Mouse (Mus musculus): ENCODE results near the gene Pik3ap1. TPM values are rescaled to one million over a fixed set of nuclear protein-coding genes. Genes with fewer than 3 reads are reported as not detected.

Pik3ap1 gene
- polyA plus RNA-seq, 1 experiment from 2014 or later, result 8.6 TPM

DNA sequence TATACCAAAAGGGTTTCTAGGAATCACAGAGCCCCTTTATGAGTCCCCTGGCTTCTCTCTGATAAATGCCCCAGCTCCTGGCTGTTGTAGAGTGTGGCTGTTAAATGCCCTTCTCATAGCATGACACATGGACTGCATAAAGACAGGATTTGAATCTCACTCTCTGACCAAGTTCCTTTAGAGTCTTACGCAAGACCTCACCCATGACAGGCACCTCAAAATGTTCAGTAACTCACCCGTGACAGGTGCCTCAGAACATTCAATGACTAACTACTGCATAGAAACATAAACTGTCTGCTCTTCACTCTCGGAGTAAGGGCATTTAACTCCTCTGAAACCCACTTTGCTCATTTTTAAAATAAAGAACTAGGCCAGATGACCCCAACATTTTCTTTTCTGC lies 20.4 kb downstream of the Pik3ap1 start:
- WGBS, result 69% methylated on average over 3 of the region's 3 CpGs
- TF ChIP-seq EP300 (IDR thresholded peaks at IDR 0.05) (no peak), CTCF (IDR thresholded peaks at IDR 0.05) (no peak)
- no peak overlapping the region for H3K4me3 ChIP-seq (ENCODE audit: low read depth, low read length)
- H3K27me3 ChIP-seq (replicated peaks; ENCODE audit: insufficient read depth, low read length), result no peaks in the 10 kb centered on the region
- DNase-seq (ENCODE audit: low spot score) (no peak), ATAC-seq (no peak)
- H3K9me3 ChIP-seq (ENCODE audit: low read length), result no peaks in the 10 kb centered on the region
- H3K4me2 ChIP-seq (replicated peaks; ENCODE audit: low read depth, low read length), result no peak overlapping the region
- no peaks in the 10 kb centered on the region for H3K36me3 ChIP-seq (ENCODE audit: insufficient read depth, low read length)
- no peak overlapping the region for H3K9ac ChIP-seq (replicated peaks; ENCODE audit: low read depth)
- no peaks in the 10 kb centered on the region for H3K4me1 ChIP-seq (ENCODE audit: insufficient read depth, low read depth, low read length)
- H3K27ac ChIP-seq (ENCODE audit: low read length), result no peak overlapping the region

DNA sequence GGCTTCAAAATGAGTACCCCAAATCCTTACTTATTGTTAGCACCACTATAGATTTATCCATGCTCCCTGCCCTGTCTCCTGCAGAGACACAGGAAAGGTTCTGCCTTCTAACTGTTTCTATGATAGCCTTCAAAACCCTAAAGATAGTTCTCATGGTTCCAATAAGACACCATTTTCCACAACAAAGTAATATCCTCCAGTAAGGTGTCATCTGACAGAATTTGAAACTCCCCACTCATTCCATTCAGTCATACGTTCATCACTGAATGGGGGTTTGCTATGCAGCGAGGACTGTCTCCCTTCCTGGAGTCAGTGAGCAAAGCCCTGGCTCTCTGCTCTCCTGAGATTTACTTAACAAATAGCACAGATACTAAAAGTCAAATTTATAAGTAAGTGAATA lies 21.9 kb downstream of the Pik3ap1 start:
- 86% methylated on average over 2 of the region's 2 CpGs for WGBS

DNA sequence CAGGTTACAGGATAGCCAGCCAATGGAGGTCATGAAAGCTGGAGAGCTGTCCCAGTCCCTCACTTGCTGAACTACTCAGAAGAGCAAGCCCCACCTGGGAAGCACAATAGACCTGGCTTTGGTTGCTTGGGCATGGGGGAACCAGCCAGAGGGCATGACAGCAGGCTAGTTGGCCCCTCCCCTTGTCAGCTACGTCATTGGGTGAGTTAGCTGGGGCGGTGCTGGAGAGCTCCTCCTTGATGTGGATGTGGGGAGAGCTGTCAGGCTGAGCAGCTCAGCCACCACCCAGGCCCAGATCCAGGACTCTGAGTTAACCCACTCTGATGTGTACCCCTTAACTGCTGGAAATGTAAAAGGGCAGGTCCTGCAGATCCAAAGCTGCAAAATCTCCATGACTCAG lies 24.4 kb downstream of the Pik3ap1 start:
- Histone ChIP-seq H3K36me3 (ENCODE audit: insufficient read depth, low read length) (no peaks in the 10 kb centered on the region), H3K4me3 (ENCODE audit: low read depth, low read length) (no peak overlapping the region), H3K4me2 (replicated peaks; ENCODE audit: low read depth, low read length) (no peak overlapping the region), H3K4me1 (ENCODE audit: insufficient read depth, low read depth, low read length) (no peaks in the 10 kb centered on the region), H3K27ac (ENCODE audit: low read length) (no peak overlapping the region), H3K9ac (replicated peaks; ENCODE audit: low read depth) (no peak overlapping the region), H3K9me3 (ENCODE audit: low read length) (no peaks in the 10 kb centered on the region), H3K27me3 (replicated peaks; ENCODE audit: insufficient read depth, low read length) (no peaks in the 10 kb centered on the region)
- TF ChIP-seq EP300 (IDR thresholded peaks at IDR 0.05) (no peak), CTCF (IDR thresholded peaks at IDR 0.05) (no peak)
- no peak for DNase-seq (ENCODE audit: low spot score)
- ATAC-seq, result no peak
- WGBS, result 13% methylated on average over 2 of the region's 2 CpGs

More for the DNA sequence above, 21.9 kb downstream of the Pik3ap1 start:
- Histone ChIP-seq H3K9me3 (ENCODE audit: low read length) (no peaks in the 10 kb centered on the region), H3K4me2 (replicated peaks; ENCODE audit: low read depth, low read length) (no peak overlapping the region), H3K4me1 (ENCODE audit: insufficient read depth, low read depth, low read length) (no peaks in the 10 kb centered on the region), H3K4me3 (ENCODE audit: low read depth, low read length) (no peak overlapping the region), H3K27ac (ENCODE audit: low read length) (no peak overlapping the region), H3K27me3 (replicated peaks; ENCODE audit: insufficient read depth, low read length) (no peaks in the 10 kb centered on the region), H3K36me3 (ENCODE audit: insufficient read depth, low read length) (no peaks in the 10 kb centered on the region), H3K9ac (replicated peaks; ENCODE audit: low read depth) (no peak overlapping the region)
- TF ChIP-seq EP300 (IDR thresholded peaks at IDR 0.05), result no peak
- ATAC-seq (no peak), DNase-seq (ENCODE audit: low spot score) (no peak)

DNA sequence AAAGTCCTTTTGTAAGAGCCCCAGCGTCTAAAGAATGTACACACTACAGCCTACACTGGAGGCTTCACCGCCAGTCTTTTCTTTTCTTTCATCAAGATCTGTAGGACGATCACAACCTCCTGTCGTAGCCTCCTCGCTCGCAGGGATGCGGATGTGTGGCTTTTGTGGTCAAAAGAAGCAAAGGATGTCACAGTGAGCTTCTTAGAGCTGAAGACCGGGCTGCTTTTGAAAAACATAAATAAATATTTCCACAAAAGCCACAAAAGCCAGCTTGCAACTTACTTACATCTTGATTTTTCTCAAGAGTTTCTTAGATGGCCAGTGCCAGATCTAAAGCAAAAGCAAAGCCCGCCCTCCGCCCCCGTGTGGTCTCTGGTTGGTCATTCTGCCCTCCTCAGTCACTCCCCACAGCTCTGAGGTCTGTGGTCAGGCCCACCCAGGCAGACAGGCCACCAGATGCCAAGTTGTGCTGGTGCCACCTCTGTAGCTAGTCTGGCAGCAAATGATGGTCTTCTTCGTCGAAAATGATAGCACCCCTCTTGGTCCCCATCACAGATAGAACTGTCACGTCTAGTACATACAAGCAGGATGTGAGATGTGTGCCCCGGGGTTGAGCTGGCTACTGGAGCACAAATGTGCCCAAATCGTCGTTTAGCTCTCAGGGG lies 30.5 kb downstream of the Pik3ap1 start:
- TF ChIP-seq CTCF (IDR thresholded peaks at IDR 0.05), result no peak
- no peak for TF ChIP-seq EP300 (IDR thresholded peaks at IDR 0.05)
- Histone ChIP-seq H3K9me3 (ENCODE audit: low read length) (no peaks in the 10 kb centered on the region), H3K4me1 (ENCODE audit: insufficient read depth, low read depth, low read length) (no peaks in the 10 kb centered on the region), H3K27ac (ENCODE audit: low read length) (no peak overlapping the region), H3K27me3 (replicated peaks; ENCODE audit: insufficient read depth, low read length) (no peaks in the 10 kb centered on the region), H3K36me3 (ENCODE audit: insufficient read depth, low read length) (no peaks in the 10 kb centered on the region), H3K9ac (replicated peaks; ENCODE audit: low read depth) (no peak overlapping the region), H3K4me3 (ENCODE audit: low read depth, low read length) (no peak overlapping the region), H3K4me2 (replicated peaks; ENCODE audit: low read depth, low read length) (no peak overlapping the region)
- DNase-seq (ENCODE audit: low spot score), result no peak
- whole genome bisulfite sequencing, result 72% methylated on average over 17 of the region's 17 CpGs
- ATAC-seq, result no peak

DNA sequence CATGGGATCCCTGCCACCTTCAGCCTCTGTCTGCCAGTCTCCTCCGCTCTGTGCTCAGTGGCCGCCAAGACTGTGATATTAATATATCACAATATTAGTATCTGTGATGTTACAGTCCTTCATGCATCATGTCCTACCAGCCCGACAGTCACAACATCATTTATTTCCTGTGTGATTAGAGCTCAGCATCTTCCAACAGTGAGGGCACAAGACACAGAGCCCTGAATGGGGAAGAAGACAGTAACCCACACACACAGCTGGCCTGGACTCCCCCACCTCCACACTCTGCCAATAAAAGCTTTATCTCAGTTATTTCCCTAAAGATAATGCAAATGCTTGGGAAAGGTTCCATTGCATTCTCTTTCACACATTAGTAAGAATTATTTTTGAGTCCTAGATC lies 35.3 kb downstream of the Pik3ap1 start:
- no peak for TF ChIP-seq CTCF (IDR thresholded peaks at IDR 0.05)
- TF ChIP-seq EP300 (IDR thresholded peaks at IDR 0.05), result no peak
- Histone ChIP-seq H3K27me3 (replicated peaks; ENCODE audit: insufficient read depth, low read length) (no peaks in the 10 kb centered on the region), H3K4me1 (ENCODE audit: insufficient read depth, low read depth, low read length) (0 out of 2 replicates have a peak, but pooled peaks cover 2% of the 10 kb centered on the region), H3K9me3 (ENCODE audit: low read length) (no peaks in the 10 kb centered on the region), H3K4me3 (ENCODE audit: low read depth, low read length) (no peak overlapping the region), H3K27ac (ENCODE audit: low read length) (no peak overlapping the region), H3K9ac (replicated peaks; ENCODE audit: low read depth) (no peak overlapping the region), H3K36me3 (ENCODE audit: insufficient read depth, low read length) (no peaks in the 10 kb centered on the region), H3K4me2 (replicated peaks; ENCODE audit: low read depth, low read length) (no peak overlapping the region)
- ATAC-seq (no peak), DNase-seq (ENCODE audit: low spot score) (no peak)
- WGBS, result 78% methylated on average over 3 of the region's 3 CpGs

DNA sequence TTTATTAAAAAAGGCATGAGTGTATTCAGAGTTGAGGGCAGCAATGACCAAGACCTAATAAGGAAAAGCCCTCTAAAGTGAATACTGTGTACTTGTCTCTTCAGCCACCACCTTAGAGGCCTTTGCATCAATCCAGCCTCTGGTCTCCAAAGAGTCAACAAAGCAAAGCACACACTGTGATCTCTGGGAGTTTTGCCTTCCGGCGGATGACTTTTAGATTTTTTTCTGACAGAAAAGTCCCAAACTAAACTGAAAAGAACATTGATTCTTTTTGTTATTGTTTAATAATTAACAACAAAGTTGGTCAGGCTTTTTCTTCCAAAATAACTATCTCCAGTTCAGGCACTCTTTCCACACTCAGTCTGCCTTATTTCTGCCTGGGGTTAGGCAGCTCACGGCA lies 36.7 kb downstream of the Pik3ap1 start:
- H3K27ac ChIP-seq (ENCODE audit: low read length), result no peak overlapping the region
- H3K4me1 ChIP-seq (ENCODE audit: insufficient read depth, low read depth, low read length), result 0 out of 2 replicates have a peak, but pooled peaks cover 2% of the 10 kb centered on the region
- WGBS, result 79% methylated on average over 3 of the region's 3 CpGs
- no peak overlapping the region for H3K9ac ChIP-seq (replicated peaks; ENCODE audit: low read depth)
- H3K36me3 ChIP-seq (ENCODE audit: insufficient read depth, low read length), result no peaks in the 10 kb centered on the region
- H3K27me3 ChIP-seq (replicated peaks; ENCODE audit: insufficient read depth, low read length), result no peaks in the 10 kb centered on the region
- H3K4me2 ChIP-seq (replicated peaks; ENCODE audit: low read depth, low read length), result no peak overlapping the region
- DNase-seq (ENCODE audit: low spot score) (no peak), ATAC-seq (no peak)
- no peak overlapping the region for H3K4me3 ChIP-seq (ENCODE audit: low read depth, low read length)
- no peak for TF ChIP-seq EP300 (IDR thresholded peaks at IDR 0.05)
- TF ChIP-seq CTCF (IDR thresholded peaks at IDR 0.05), result no peak
- H3K9me3 ChIP-seq (ENCODE audit: low read length), result no peaks in the 10 kb centered on the region

DNA sequence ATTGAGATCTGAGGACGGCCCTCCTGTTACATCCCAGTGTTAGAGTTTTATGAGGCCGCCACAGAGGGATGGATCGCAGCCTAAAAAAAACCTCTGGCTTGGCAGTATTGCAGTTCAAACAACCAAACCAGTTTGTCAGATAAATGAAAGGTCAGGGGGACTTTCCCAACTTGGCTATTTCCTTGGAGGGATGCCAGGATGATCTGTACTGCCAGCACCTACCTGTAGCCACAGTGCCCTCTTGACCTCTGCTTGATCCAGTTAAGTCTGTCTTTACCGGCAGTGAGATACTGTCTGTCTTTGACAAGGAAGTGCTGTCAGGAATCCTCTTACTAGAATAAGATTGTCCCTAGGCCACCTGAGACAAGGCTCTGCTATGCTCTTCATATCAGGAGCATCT lies 37.6 kb downstream of the Pik3ap1 start:
- TF ChIP-seq EP300 (IDR thresholded peaks at IDR 0.05) (no peak), CTCF (IDR thresholded peaks at IDR 0.05) (no peak)
- 50% methylated on average over 4 of the region's 4 CpGs for WGBS
- Histone ChIP-seq H3K27me3 (replicated peaks; ENCODE audit: insufficient read depth, low read length) (no peaks in the 10 kb centered on the region), H3K4me2 (replicated peaks; ENCODE audit: low read depth, low read length) (no peak overlapping the region), H3K27ac (ENCODE audit: low read length) (no peak overlapping the region), H3K9me3 (ENCODE audit: low read length) (no peaks in the 10 kb centered on the region), H3K36me3 (ENCODE audit: insufficient read depth, low read length) (no peaks in the 10 kb centered on the region), H3K4me1 (ENCODE audit: insufficient read depth, low read depth, low read length) (0 out of 2 replicates have a peak, but pooled peaks cover 2% of the 10 kb centered on the region), H3K4me3 (ENCODE audit: low read depth, low read length) (no peak overlapping the region), H3K9ac (replicated peaks; ENCODE audit: low read depth) (no peak overlapping the region)
- DNase-seq (ENCODE audit: low spot score) (no peak), ATAC-seq (no peak)
